Mouse (Mus musculus) megakaryocyte, embryonic 14.5 days (primary cell): Measurements from ENCODE around the gene Tmem273. TPM values are rescaled to one million over a fixed set of nuclear protein-coding genes. Genes with fewer than 3 reads are reported as not detected.

ENCODE experiments used
- H3K27me3 ChIP-seq: replicated peaks from 2 replicates; pipeline ENCODE3; 2012; ENCODE audit warnings: inconsistent platforms
- H3K36me3 ChIP-seq: replicated peaks from 2 replicates; pipeline ENCODE3; 2012; ENCODE audit warnings: low read length, inconsistent platforms, mixed read lengths
- H3K4me1 ChIP-seq: 2 replicates; pipeline ENCODE4 v1.6.1; 2012; ENCODE audit warnings: inconsistent platforms
- H3K4me3 ChIP-seq: replicated peaks from 2 replicates; pipeline ENCODE3; 2012; ENCODE audit warnings: moderate library complexity, mild to moderate bottlenecking, inconsistent platforms
- H3K9me3 ChIP-seq: 2 replicates; pipeline ENCODE4 v1.6.1; 2012; ENCODE audit warnings: inconsistent platforms
- FLI1 ChIP-seq: IDR thresholded peaks from 2 replicates; pipeline ENCODE4 v1.6.1; 2012; ENCODE audit warnings: low read length, inconsistent platforms, mixed read lengths
- GATA1 ChIP-seq: IDR thresholded peaks from 3 replicates; pipeline ENCODE4 v1.6.1; 2012; ENCODE audit warnings: mixed read lengths, low read length, inconsistent platforms, borderline replicate concordance
- polyA plus RNA-seq: library from polyadenylated mRNA; stranded (reverse); fragments of >175 nt; gene quantifications from 2 replicates; pipeline ENCODE4 v1.2.3, GENCODE M21; 2012; ENCODE audit warnings: low replicate concordance; ENCODE audit not compliant: insufficient read depth

Gene Tmem273
- polyA plus RNA-seq, 1 experiment, result 1.7 TPM

GRCm38 (mm10) chr14:32800048-32800447 lies 14.3 kb downstream of the Tmem273 start:
- Histone ChIP-seq H3K36me3 (peaks cover 31% of the 10 kb centered on the region), H3K4me1 (peaks cover 57% of the 10 kb centered on the region), H3K9me3 (no peaks in the 10 kb centered on the region), H3K27me3 (peaks cover 36% of the 10 kb centered on the region), H3K4me3 (no peak overlapping the region)
- TF ChIP-seq FLI1, result no peak
- no peak for TF ChIP-seq GATA1

- H3K4me3 ChIP-seq, result no peak overlapping the region
- H3K36me3 ChIP-seq, result peaks cover 34% of the 10 kb centered on the region
- H3K27me3 ChIP-seq, result peaks cover 35% of the 10 kb centered on the region
- TF ChIP-seq GATA1, result no peak
- TF ChIP-seq FLI1, result no peak
- peaks cover 56% of the 10 kb centered on the region for H3K4me1 ChIP-seq
- H3K9me3 ChIP-seq, result no peaks in the 10 kb centered on the region
Observed at GRCm38 (mm10) chr14:32801016-32801661, 15.4 kb downstream of the Tmem273 start.

GRCm38 (mm10) chr14:32801662-32802024 lies 15.9 kb downstream of the Tmem273 start:
- TF ChIP-seq FLI1 (no peak), GATA1 (no peak)
- Histone ChIP-seq H3K4me3 (no peak overlapping the region), H3K27me3 (peaks cover 33% of the 10 kb centered on the region), H3K4me1 (peaks cover 51% of the 10 kb centered on the region), H3K36me3 (peaks cover 33% of the 10 kb centered on the region), H3K9me3 (no peaks in the 10 kb centered on the region)

GRCm38 (mm10) chr14:32810111-32810510 lies 24.3 kb downstream of the Tmem273 start:
- Histone ChIP-seq H3K27me3 (peaks cover 33% of the 10 kb centered on the region), H3K4me1 (peaks cover 11% of the 10 kb centered on the region), H3K9me3 (peaks cover 3% of the 10 kb centered on the region; the same call in 1 of the 2 replicates), H3K4me3 (peak overlapping the region; percentile 42), H3K36me3 (peaks cover 35% of the 10 kb centered on the region)
- TF ChIP-seq FLI1 (no peak), GATA1 (no peak)

- Histone ChIP-seq H3K27me3 (peaks cover 30% of the 10 kb centered on the region), H3K4me1 (peaks cover 19% of the 10 kb centered on the region), H3K9me3 (peaks cover 3% of the 10 kb centered on the region; the same call in 1 of the 2 replicates), H3K36me3 (peaks cover 28% of the 10 kb centered on the region), H3K4me3 (no peak overlapping the region)
- TF ChIP-seq GATA1 (no peak), FLI1 (no peak)
Observed at GRCm38 (mm10) chr14:32812429-32812828, 26.7 kb downstream of the Tmem273 start.

- H3K9me3 ChIP-seq, result peaks cover 3% of the 10 kb centered on the region; the same call in 1 of the 2 replicates
- peaks cover 26% of the 10 kb centered on the region for H3K27me3 ChIP-seq
- H3K4me3 ChIP-seq, result no peak overlapping the region
- no peak for TF ChIP-seq FLI1
- no peak for TF ChIP-seq GATA1
- peaks cover 10% of the 10 kb centered on the region for H3K4me1 ChIP-seq
- H3K36me3 ChIP-seq, result peaks cover 27% of the 10 kb centered on the region
Observed at GRCm38 (mm10) chr14:32814961-32815360, 29.2 kb downstream of the Tmem273 start.

- no peak for TF ChIP-seq GATA1
- Histone ChIP-seq H3K4me3 (no peak overlapping the region), H3K9me3 (no peaks in the 10 kb centered on the region), H3K27me3 (peaks cover 32% of the 10 kb centered on the region), H3K4me1 (peaks cover 7% of the 10 kb centered on the region; the same call in 1 of the 2 replicates), H3K36me3 (peaks cover 27% of the 10 kb centered on the region)
Observed at GRCm38 (mm10) chr14:32816533-32816932, 30.8 kb downstream of the Tmem273 start.

- Histone ChIP-seq H3K36me3 (peaks cover 27% of the 10 kb centered on the region), H3K4me3 (no peak overlapping the region), H3K9me3 (no peaks in the 10 kb centered on the region), H3K4me1 (peaks cover 7% of the 10 kb centered on the region; the same call in 1 of the 2 replicates), H3K27me3 (peaks cover 37% of the 10 kb centered on the region)
- TF ChIP-seq FLI1, result no peak
- no peak for TF ChIP-seq GATA1
Observed at GRCm38 (mm10) chr14:32817258-32817657, 31.5 kb downstream of the Tmem273 start.

GRCm38 (mm10) chr14:32819297-32819696 lies 33.5 kb downstream of the Tmem273 start:
- no peaks in the 10 kb centered on the region for H3K9me3 ChIP-seq
- H3K4me1 ChIP-seq, result peaks cover 7% of the 10 kb centered on the region; the same call in 1 of the 2 replicates
- H3K27me3 ChIP-seq, result peaks cover 38% of the 10 kb centered on the region
- peaks cover 27% of the 10 kb centered on the region for H3K36me3 ChIP-seq
- TF ChIP-seq FLI1, result no peak
- TF ChIP-seq GATA1, result no peak
- H3K4me3 ChIP-seq, result no peak overlapping the region

- peaks cover 7% of the 10 kb centered on the region for H3K36me3 ChIP-seq
- TF ChIP-seq GATA1, result no peak
- no peak for TF ChIP-seq FLI1
- peaks cover 59% of the 10 kb centered on the region for H3K27me3 ChIP-seq
- H3K4me3 ChIP-seq, result no peak overlapping the region
- H3K4me1 ChIP-seq, result peaks cover 11% of the 10 kb centered on the region
- H3K9me3 ChIP-seq, result peaks cover 4% of the 10 kb centered on the region
Observed at GRCm38 (mm10) chr14:32822812-32823211, 37.0 kb downstream of the Tmem273 start.

GRCm38 (mm10) chr14:32823861-32824260 lies 38.1 kb downstream of the Tmem273 start:
- H3K4me1 ChIP-seq, result peaks cover 17% of the 10 kb centered on the region
- TF ChIP-seq GATA1 (no peak), FLI1 (no peak)
- H3K36me3 ChIP-seq, result no peaks in the 10 kb centered on the region
- peaks cover 4% of the 10 kb centered on the region for H3K9me3 ChIP-seq
- H3K27me3 ChIP-seq, result peaks cover 64% of the 10 kb centered on the region
- H3K4me3 ChIP-seq, result no peak overlapping the region
